Mouse (Mus musculus) CD4-positive, CD25-positive, alpha-beta regulatory T cell, adult 4 months (primary cell): ENCODE data around the gene Uvrag. TPM values are rescaled to one million over a fixed set of nuclear protein-coding genes. Genes with fewer than 3 reads are reported as not detected.

Source experiments
- ATAC-seq: one replicate; pipeline ENCODE4 v1.8.0; 2017
- polyA plus RNA-seq, 2 experiments: library from polyadenylated mRNA; unstranded; fragments of 100-300 nt; shearing (Covaris generic); gene quantifications; one replicate each; pipeline ENCODE4 v1.2.1; 2017

The Uvrag gene
- polyA plus RNA-seq, 2 experiments from 2014 or later, result 5.7 to 9.5 TPM

GRCm38 (mm10) chr7:99139841-99140491 is 975 bp downstream of the Uvrag start:
- ATAC-seq, result no peak

- ATAC-seq, result no peak
Observed at GRCm38 (mm10) chr7:99137541-99137940, 3.4 kb downstream of the Uvrag start.

GRCm38 (mm10) chr7:99136789-99137188 is 4.2 kb downstream of the Uvrag start:
- no peak for ATAC-seq

GRCm38 (mm10) chr7:99133811-99134402 is 7.0 kb downstream of the Uvrag start:
- ATAC-seq, result no peak

GRCm38 (mm10) chr7:99132597-99132996 is 8.3 kb downstream of the Uvrag start:
- ATAC-seq, result no peak

GRCm38 (mm10) chr7:99131819-99132353 is 9.1 kb downstream of the Uvrag start:
- ATAC-seq, result no peak

GRCm38 (mm10) chr7:99128965-99129364 is 12.0 kb downstream of the Uvrag start:
- peak; percentile 77 for ATAC-seq

GRCm38 (mm10) chr7:99128020-99128950 is 12.7 kb downstream of the Uvrag start:
- ATAC-seq, result peak; percentile 41

- no peak for ATAC-seq
Observed at GRCm38 (mm10) chr7:99126057-99126456, 14.9 kb downstream of the Uvrag start.

- no peak for ATAC-seq
Observed at GRCm38 (mm10) chr7:99122651-99123050, 18.3 kb downstream of the Uvrag start.

GRCm38 (mm10) chr7:99120865-99121521 is 19.9 kb downstream of the Uvrag start:
- no peak for ATAC-seq

- ATAC-seq, result peak; percentile 32
Observed at GRCm38 (mm10) chr7:99120082-99120481, 20.9 kb downstream of the Uvrag start.

- ATAC-seq, result no peak
Observed at GRCm38 (mm10) chr7:99116781-99117180, 24.2 kb downstream of the Uvrag start.

GRCm38 (mm10) chr7:99114006-99114726 is 26.8 kb downstream of the Uvrag start:
- no peak for ATAC-seq

- peak; percentile 41 for ATAC-seq
Observed at GRCm38 (mm10) chr7:99107566-99107965, 33.4 kb downstream of the Uvrag start.

- ATAC-seq, result no peak
Observed at GRCm38 (mm10) chr7:99106714-99107270, 34.1 kb downstream of the Uvrag start.

- ATAC-seq, result no peak
Observed at GRCm38 (mm10) chr7:99101767-99102593, 39.0 kb downstream of the Uvrag start.

- no peak for ATAC-seq
Observed at GRCm38 (mm10) chr7:99101076-99101475, 39.9 kb downstream of the Uvrag start.

- ATAC-seq, result no peak
Observed at GRCm38 (mm10) chr7:99100573-99100972, 40.4 kb downstream of the Uvrag start.

- ATAC-seq, result no peak
Observed at GRCm38 (mm10) chr7:99100087-99100486, 40.9 kb downstream of the Uvrag start.

GRCm38 (mm10) chr7:99097781-99098180 is 43.2 kb downstream of the Uvrag start:
- no peak for ATAC-seq
